Mouse (Mus musculus): ENCODE measurements around the gene Gm45713. TPM values are rescaled to one million over a fixed set of nuclear protein-coding genes. Genes with fewer than 3 reads are reported as not detected.

Gene Gm45713
- total and polyA plus RNA-seq, 3 experiments, result 3.9 TPM; not detected in 2

GRCm38 (mm10) chr7:45076501-45076900, 59.5 kb downstream of the Gm45713 start:
- H3K79me2 ChIP-seq (ENCODE audit: control insufficient read depth, insufficient read depth, low read length, poor library complexity), result no peaks in the 10 kb centered on the region; the same call in 1 of the 2 replicates
- no peaks in the 10 kb centered on the region for H3K27me3 ChIP-seq (ENCODE audit: control insufficient read depth in 1 of 2, insufficient read depth in 2 of 2, low read length in 2 of 2)
- H3K9ac ChIP-seq (ENCODE audit: control insufficient read depth, low read depth, low read length, poor library complexity, severe bottlenecking), result no peak overlapping the region
- H3K27ac ChIP-seq (ENCODE audit: control insufficient read depth, low read depth, low read length), result no peak overlapping the region
- peaks cover 0 to 4% of the 10 kb centered on the region in 2 experiments; a peak in 1 of 4 replicates for H3K4me1 ChIP-seq (ENCODE audit: control insufficient read depth in 1 of 2, insufficient read depth in 2 of 2, low read length in 2 of 2)
- H3K9me3 ChIP-seq (replicated peaks; ENCODE audit: insufficient read depth, low read length), result no peaks in the 10 kb centered on the region
- TF ChIP-seq USF2 (IDR thresholded peaks at IDR 0.05; ENCODE audit: borderline replicate concordance in 1 of 2, insufficient read depth in 1 of 2, low read depth in 1 of 2, low read length in 2 of 2) (no peak), SMC3 (IDR thresholded peaks at IDR 0.05; ENCODE audit: low read depth, low read length) (no peak), TCF12 (IDR thresholded peaks at IDR 0.05; ENCODE audit: low read depth, low read length) (no peak), EP300 (IDR thresholded peaks at IDR 0.05; ENCODE audit: low read depth in 1 of 2, low read length in 2 of 2) (no peak)
- H3K36me3 ChIP-seq (ENCODE audit: control insufficient read depth in 1 of 2, insufficient read depth in 2 of 2, low read length in 2 of 2), result peaks cover 0 to 2% of the 10 kb centered on the region in 2 experiments; a peak in 1 of 4 replicates
- H3K4me3 ChIP-seq (ENCODE audit: control insufficient read depth in 1 of 2, insufficient read depth in 1 of 2, low read depth in 2 of 2, low read length in 2 of 2), result no peak overlapping the region
- DNase-seq (ENCODE audit: low read depth, low spot score), result no peak

Other genes starting within 250 kb of the Gm45713 start
Only the 30 nearest of the 33 such genes appear.
- 54.0 and 54.4 TPM in 2 replicates for gene Ap2a1, start 206.7 kb downstream of the Gm45713 start, total RNA-seq (2012; rRNA removed)
- gene Ap2a1, start 206.7 kb downstream of the Gm45713 start, polyA plus RNA-seq (2012; ENCODE audit: insufficient read depth in 1 of 2, insufficient read length in 2 of 2, low read depth in 1 of 2, low replicate concordance in 2 of 2, missing spikeins in 1 of 2), result 100 to 1,000 TPM in 1 of 2 experiments, 10 to 100 TPM in 1; 73.1 to 107 TPM
- gene Tsks, start 193.0 kb downstream of the Gm45713 start, total RNA-seq (2012; rRNA removed), result 0.10 TPM in 1 of 2 replicates, not detected in the other
- under 1 TPM in 1 of 2 experiments, not detected in 1; 0.08 TPM for gene Tsks, start 193.0 kb downstream of the Gm45713 start, polyA plus RNA-seq (2012; ENCODE audit: insufficient read depth in 1 of 2, insufficient read length in 2 of 2, low read depth in 1 of 2, low replicate concordance in 2 of 2, missing spikeins in 1 of 2)
- 0.20 and 0.35 TPM in 2 replicates for gene Cpt1c, start 161.4 kb downstream of the Gm45713 start, total RNA-seq (2012; rRNA removed)
- under 1 TPM in 1 of 2 experiments, not detected in 1; 0.81 TPM for gene Cpt1c, start 161.4 kb downstream of the Gm45713 start, polyA plus RNA-seq (2012; ENCODE audit: insufficient read depth in 1 of 2, insufficient read length in 2 of 2, low read depth in 1 of 2, low replicate concordance in 2 of 2, missing spikeins in 1 of 2)
- gene Prmt1, start 149.7 kb downstream of the Gm45713 start, total RNA-seq (2012; rRNA removed), result 317 and 339 TPM in 2 replicates
- gene Prmt1, start 149.7 kb downstream of the Gm45713 start, polyA plus RNA-seq (2012; ENCODE audit: insufficient read depth in 1 of 2, insufficient read length in 2 of 2, low read depth in 1 of 2, low replicate concordance in 2 of 2, missing spikeins in 1 of 2), result 100 to 1,000 TPM; 254 to 715 TPM
- 78.6 and 83.4 TPM in 2 replicates for gene Irf3, start 138.6 kb downstream of the Gm45713 start, total RNA-seq (2012; rRNA removed)
- gene Irf3, start 138.6 kb downstream of the Gm45713 start, polyA plus RNA-seq (2012; ENCODE audit: insufficient read depth in 1 of 2, insufficient read length in 2 of 2, low read depth in 1 of 2, low replicate concordance in 2 of 2, missing spikeins in 1 of 2), result 10 to 100 TPM in 1 of 2 experiments, not detected in 1; 82.1 TPM
- 13.4 and 16.6 TPM in 2 replicates for gene Bcl2l12, start 137.5 kb downstream of the Gm45713 start, total RNA-seq (2012; rRNA removed)
- gene Bcl2l12, start 137.5 kb downstream of the Gm45713 start, polyA plus RNA-seq (2012; ENCODE audit: insufficient read depth in 1 of 2, insufficient read length in 2 of 2, low read depth in 1 of 2, low replicate concordance in 2 of 2, missing spikeins in 1 of 2), result 10 to 100 TPM in 1 of 2 experiments, not detected in 1; 24.6 TPM
- 17.7 and 18.3 TPM in 2 replicates for gene Scaf1, start 119.9 kb downstream of the Gm45713 start, total RNA-seq (2012; rRNA removed)
- gene Scaf1, start 119.9 kb downstream of the Gm45713 start, polyA plus RNA-seq (2012; ENCODE audit: insufficient read depth in 1 of 2, insufficient read length in 2 of 2, low read depth in 1 of 2, low replicate concordance in 2 of 2, missing spikeins in 1 of 2), result 10 to 100 TPM; 34.4 to 81.5 TPM
- gene Rras, start 118.3 kb downstream of the Gm45713 start, total RNA-seq (2012; rRNA removed), result 4.2 and 5.0 TPM in 2 replicates
- gene Rras, start 118.3 kb downstream of the Gm45713 start, polyA plus RNA-seq (2012; ENCODE audit: insufficient read depth in 1 of 2, insufficient read length in 2 of 2, low read depth in 1 of 2, low replicate concordance in 2 of 2, missing spikeins in 1 of 2), result 10 to 100 TPM in 1 of 2 experiments, not detected in 1; 24.1 TPM
- 3.3 and 3.5 TPM in 2 replicates for gene Prr12, start 83.3 kb downstream of the Gm45713 start, total RNA-seq (2012; rRNA removed)
- 10 to 100 TPM in 1 of 2 experiments, not detected in 1; 32.1 TPM for gene Prr12, start 83.3 kb downstream of the Gm45713 start, polyA plus RNA-seq (2012; ENCODE audit: insufficient read depth in 1 of 2, insufficient read length in 2 of 2, low read depth in 1 of 2, low replicate concordance in 2 of 2, missing spikeins in 1 of 2)
- 49.9 and 50.7 TPM in 2 replicates for gene Nosip, start 73.8 kb downstream of the Gm45713 start, total RNA-seq (2012; rRNA removed)
- 10 to 100 TPM in 1 of 2 experiments, not detected in 1; 78.9 TPM for gene Nosip, start 73.8 kb downstream of the Gm45713 start, polyA plus RNA-seq (2012; ENCODE audit: insufficient read depth in 1 of 2, insufficient read length in 2 of 2, low read depth in 1 of 2, low replicate concordance in 2 of 2, missing spikeins in 1 of 2)
- gene Prrg2, start 73.6 kb downstream of the Gm45713 start, total RNA-seq (2012; rRNA removed), result 7.5 and 7.7 TPM in 2 replicates
- gene Prrg2, start 73.6 kb downstream of the Gm45713 start, polyA plus RNA-seq (2012; ENCODE audit: insufficient read depth in 1 of 2, insufficient read length in 2 of 2, low read depth in 1 of 2, low replicate concordance in 2 of 2, missing spikeins in 1 of 2), result 10 to 100 TPM in 1 of 2 experiments, not detected in 1; 16.9 TPM
- 16.0 and 29.3 TPM in 2 replicates for gene Rcn3, start 44.0 kb downstream of the Gm45713 start, total RNA-seq (2012; rRNA removed)
- gene Rcn3, start 44.0 kb downstream of the Gm45713 start, polyA plus RNA-seq (2012; ENCODE audit: insufficient read depth in 1 of 2, insufficient read length in 2 of 2, low read depth in 1 of 2, low replicate concordance in 2 of 2, missing spikeins in 1 of 2), result 10 to 100 TPM in 1 of 2 experiments, not detected in 1; 43.0 TPM
- 0.26 and 0.27 TPM in 2 replicates for gene Fcgrt, start 32.4 kb downstream of the Gm45713 start, total RNA-seq (2012; rRNA removed)
- 1 to 10 TPM in 1 of 2 experiments, not detected in 1; 1.7 TPM for gene Fcgrt, start 32.4 kb downstream of the Gm45713 start, polyA plus RNA-seq (2012; ENCODE audit: insufficient read depth in 1 of 2, insufficient read length in 2 of 2, low read depth in 1 of 2, low replicate concordance in 2 of 2, missing spikeins in 1 of 2)
- 2,482 and 2,708 TPM in 2 replicates for gene Rps11, start 11.8 kb downstream of the Gm45713 start, total RNA-seq (2012; rRNA removed)
- 1,000 to 10,000 TPM; 3,189 to 5,434 TPM for gene Rps11, start 11.8 kb downstream of the Gm45713 start, polyA plus RNA-seq (2012; ENCODE audit: insufficient read depth in 1 of 2, insufficient read length in 2 of 2, low read depth in 1 of 2, low replicate concordance in 2 of 2, missing spikeins in 1 of 2)
- gene Rpl13a, start 7.5 kb downstream of the Gm45713 start, total RNA-seq (2012; rRNA removed), result 2,773 and 3,160 TPM in 2 replicates
- gene Rpl13a, start 7.5 kb downstream of the Gm45713 start, polyA plus RNA-seq (2012; ENCODE audit: insufficient read depth in 1 of 2, insufficient read length in 2 of 2, low read depth in 1 of 2, low replicate concordance in 2 of 2, missing spikeins in 1 of 2), result 1,000 to 10,000 TPM; 2,091 to 3,727 TPM
- gene Flt3l, start 201 bp upstream of the Gm45713 start, total RNA-seq (2012; rRNA removed), result 9.5 and 13.0 TPM in 2 replicates
- 10 to 100 TPM in 1 of 2 experiments, not detected in 1; 35.4 TPM for gene Flt3l, start 201 bp upstream of the Gm45713 start, polyA plus RNA-seq (2012; ENCODE audit: insufficient read depth in 1 of 2, insufficient read length in 2 of 2, low read depth in 1 of 2, low replicate concordance in 2 of 2, missing spikeins in 1 of 2)
- 119 and 141 TPM in 2 replicates for gene Pih1d1, start 18.1 kb upstream of the Gm45713 start, total RNA-seq (2012; rRNA removed)
- 100 to 1,000 TPM in 1 of 2 experiments, not detected in 1; 148 TPM for gene Pih1d1, start 18.1 kb upstream of the Gm45713 start, polyA plus RNA-seq (2012; ENCODE audit: insufficient read depth in 1 of 2, insufficient read length in 2 of 2, low read depth in 1 of 2, low replicate concordance in 2 of 2, missing spikeins in 1 of 2)
- 33.9 and 34.0 TPM in 2 replicates for gene Aldh16a1, start 18.4 kb upstream of the Gm45713 start, total RNA-seq (2012; rRNA removed)
- 10 to 100 TPM in 1 of 2 experiments, not detected in 1; 61.6 TPM for gene Aldh16a1, start 18.4 kb upstream of the Gm45713 start, polyA plus RNA-seq (2012; ENCODE audit: insufficient read depth in 1 of 2, insufficient read length in 2 of 2, low read depth in 1 of 2, low replicate concordance in 2 of 2, missing spikeins in 1 of 2)
- 0.23 TPM in 2 replicates for gene Slc17a7, start 27.7 kb upstream of the Gm45713 start, total RNA-seq (2012; rRNA removed)
- gene Slc17a7, start 27.7 kb upstream of the Gm45713 start, polyA plus RNA-seq (2012; ENCODE audit: insufficient read depth in 1 of 2, insufficient read length in 2 of 2, low read depth in 1 of 2, low replicate concordance in 2 of 2, missing spikeins in 1 of 2), result 1 to 10 TPM in 1 of 2 experiments, not detected in 1; 1.0 TPM
- not detected in 2 replicates for gene Gfy, start 43.3 kb upstream of the Gm45713 start, total RNA-seq (2012; rRNA removed)
- gene Gfy, start 43.3 kb upstream of the Gm45713 start, polyA plus RNA-seq (2012; ENCODE audit: insufficient read depth in 1 of 2, insufficient read length in 2 of 2, low read depth in 1 of 2, low replicate concordance in 2 of 2, missing spikeins in 1 of 2), result not detected
- not detected in 2 replicates for gene Pth2, start 44.8 kb upstream of the Gm45713 start, total RNA-seq (2012; rRNA removed)
- not detected for gene Pth2, start 44.8 kb upstream of the Gm45713 start, polyA plus RNA-seq (2012; ENCODE audit: insufficient read depth in 1 of 2, insufficient read length in 2 of 2, low read depth in 1 of 2, low replicate concordance in 2 of 2, missing spikeins in 1 of 2)
- gene Ccdc155, start 68.7 kb upstream of the Gm45713 start, total RNA-seq (2012; rRNA removed), result 0.16 and 0.27 TPM in 2 replicates
- under 1 TPM in 1 of 2 experiments, not detected in 1; 0.38 TPM for gene Ccdc155, start 68.7 kb upstream of the Gm45713 start, polyA plus RNA-seq (2012; ENCODE audit: insufficient read depth in 1 of 2, insufficient read length in 2 of 2, low read depth in 1 of 2, low replicate concordance in 2 of 2, missing spikeins in 1 of 2)
- 8.5 and 9.2 TPM in 2 replicates for gene Dkkl1, start 75.9 kb upstream of the Gm45713 start, total RNA-seq (2012; rRNA removed)
- gene Dkkl1, start 75.9 kb upstream of the Gm45713 start, polyA plus RNA-seq (2012; ENCODE audit: insufficient read depth in 1 of 2, insufficient read length in 2 of 2, low read depth in 1 of 2, low replicate concordance in 2 of 2, missing spikeins in 1 of 2), result 10 to 100 TPM in 1 of 2 experiments, not detected in 1; 32.0 TPM
- 0.19 TPM in 1 of 2 replicates, not detected in the other for gene Tead2, start 79.5 kb upstream of the Gm45713 start, total RNA-seq (2012; rRNA removed)
- under 1 TPM in 1 of 2 experiments, not detected in 1; 0.38 TPM for gene Tead2, start 79.5 kb upstream of the Gm45713 start, polyA plus RNA-seq (2012; ENCODE audit: insufficient read depth in 1 of 2, insufficient read length in 2 of 2, low read depth in 1 of 2, low replicate concordance in 2 of 2, missing spikeins in 1 of 2)
- 17.2 and 22.4 TPM in 2 replicates for gene Cd37, start 102.9 kb upstream of the Gm45713 start, total RNA-seq (2012; rRNA removed)
- gene Cd37, start 102.9 kb upstream of the Gm45713 start, polyA plus RNA-seq (2012; ENCODE audit: insufficient read depth in 1 of 2, insufficient read length in 2 of 2, low read depth in 1 of 2, low replicate concordance in 2 of 2, missing spikeins in 1 of 2), result 100 to 1,000 TPM in 1 of 2 experiments, not detected in 1; 111 TPM
- gene Slc6a16, start 104.9 kb upstream of the Gm45713 start, total RNA-seq (2012; rRNA removed), result not detected in 2 replicates
- gene Slc6a16, start 104.9 kb upstream of the Gm45713 start, polyA plus RNA-seq (2012; ENCODE audit: insufficient read depth in 1 of 2, insufficient read length in 2 of 2, low read depth in 1 of 2, low replicate concordance in 2 of 2, missing spikeins in 1 of 2), result not detected
- gene Slc6a21, start 141.3 kb upstream of the Gm45713 start, total RNA-seq (2012; rRNA removed), result not detected in 2 replicates
- not detected for gene Slc6a21, start 141.3 kb upstream of the Gm45713 start, polyA plus RNA-seq (2012; ENCODE audit: insufficient read depth in 1 of 2, insufficient read length in 2 of 2, low read depth in 1 of 2, low replicate concordance in 2 of 2, missing spikeins in 1 of 2)
- gene Trpm4, start 197.5 kb upstream of the Gm45713 start, total RNA-seq (2012; rRNA removed), result 4.5 and 4.8 TPM in 2 replicates
- 1 to 10 TPM in 1 of 2 experiments, not detected in 1; 6.9 TPM for gene Trpm4, start 197.5 kb upstream of the Gm45713 start, polyA plus RNA-seq (2012; ENCODE audit: insufficient read depth in 1 of 2, insufficient read length in 2 of 2, low read depth in 1 of 2, low replicate concordance in 2 of 2, missing spikeins in 1 of 2)
- not detected in 2 replicates for gene Hrc, start 199.1 kb upstream of the Gm45713 start, total RNA-seq (2012; rRNA removed)
- under 1 TPM in 1 of 2 experiments, not detected in 1; 0.22 TPM for gene Hrc, start 199.1 kb upstream of the Gm45713 start, polyA plus RNA-seq (2012; ENCODE audit: insufficient read depth in 1 of 2, insufficient read length in 2 of 2, low read depth in 1 of 2, low replicate concordance in 2 of 2, missing spikeins in 1 of 2)
- 3.0 and 3.4 TPM in 2 replicates for gene Ppfia3, start 230.8 kb upstream of the Gm45713 start, total RNA-seq (2012; rRNA removed)
- 1 to 10 TPM in 1 of 2 experiments, not detected in 1; 5.9 TPM for gene Ppfia3, start 230.8 kb upstream of the Gm45713 start, polyA plus RNA-seq (2012; ENCODE audit: insufficient read depth in 1 of 2, insufficient read length in 2 of 2, low read depth in 1 of 2, low replicate concordance in 2 of 2, missing spikeins in 1 of 2)

Data from MEL (cell line).